Mouse (Mus musculus) kidney, embryonic 16.5 days (tissue): Measurements from ENCODE around the gene Hexb. TPM values are rescaled to one million over a fixed set of nuclear protein-coding genes. Genes with fewer than 3 reads are reported as not detected.
A peak's percentile ranks its signal among the peaks of the same experiment; 100 is the strongest.

Experiments
- ATAC-seq: fragments of 200-750 bp; cut with Nextera tagmentation; 2 replicates; pipeline ENCODE4 v1.8.0; 2017; ENCODE audit warnings: moderate TSS enrichment; ENCODE audit not compliant: low FRiP score, low TSS enrichment
- H3K27ac ChIP-seq: fragments of 300-500 bp; sonication (generic); 2 replicates; pipeline ENCODE4 v1.5.1; 2014; ENCODE audit warnings: low read length
- H3K27me3 ChIP-seq: fragments of 300-500 bp; sonication (generic); 2 replicates; pipeline ENCODE4 v1.6.1; 2014; ENCODE audit warnings: low read length, control low read depth, mixed read lengths; ENCODE audit not compliant: insufficient read depth
- H3K36me3 ChIP-seq: fragments of 300-500 bp; sonication (generic); 2 replicates; pipeline ENCODE4 v1.6.1; 2014; ENCODE audit warnings: low read length, control low read depth, mixed read lengths; ENCODE audit not compliant: insufficient read depth
- H3K4me1 ChIP-seq: fragments of 300-500 bp; sonication (generic); 2 replicates; pipeline ENCODE4 v1.6.1; 2014; ENCODE audit warnings: low read length, control low read depth, mixed read lengths; ENCODE audit not compliant: insufficient read depth
- H3K4me2 ChIP-seq: fragments of 300-500 bp; sonication (generic); replicated peaks from 2 replicates; pipeline ENCODE4 v1.6.1; 2014; ENCODE audit warnings: low read depth, low read length
- H3K4me3 ChIP-seq: fragments of 300-500 bp; sonication (generic); 2 replicates; pipeline ENCODE4 v1.5.1; 2014; ENCODE audit warnings: mild to moderate bottlenecking, low read length
- H3K9ac ChIP-seq: fragments of 300-500 bp; sonication (generic); replicated peaks from 2 replicates; pipeline ENCODE4 v1.6.1; 2014; ENCODE audit warnings: low read length
- H3K9me3 ChIP-seq: fragments of 300-500 bp; sonication (generic); 2 replicates; pipeline ENCODE4 v1.6.1; 2016; ENCODE audit warnings: low read length, control low read depth
- WGBS: fragments of 180-500 bp; shearing (Covaris S2); extraction: QIAGEN DNeasy Blood & Tissue Kit; methylation state at CpG from one replicate; pipeline ENCODE4 v1.1.7; 2014; 5-methylcytosine and 5-hydroxymethylcytosine counted together
- polyA plus RNA-seq: library from polyadenylated mRNA; unstranded; fragments of >200 nt; fragmentation: Nextera tagmentation; extraction: Ambion mirVana; gene quantifications from 2 replicates; pipeline ENCODE4 v1.2.1, GENCODE M21; 2015

The Hexb gene
- polyA plus RNA-seq, 1 experiment from 2014 or later, result 44.6 TPM

DNA sequence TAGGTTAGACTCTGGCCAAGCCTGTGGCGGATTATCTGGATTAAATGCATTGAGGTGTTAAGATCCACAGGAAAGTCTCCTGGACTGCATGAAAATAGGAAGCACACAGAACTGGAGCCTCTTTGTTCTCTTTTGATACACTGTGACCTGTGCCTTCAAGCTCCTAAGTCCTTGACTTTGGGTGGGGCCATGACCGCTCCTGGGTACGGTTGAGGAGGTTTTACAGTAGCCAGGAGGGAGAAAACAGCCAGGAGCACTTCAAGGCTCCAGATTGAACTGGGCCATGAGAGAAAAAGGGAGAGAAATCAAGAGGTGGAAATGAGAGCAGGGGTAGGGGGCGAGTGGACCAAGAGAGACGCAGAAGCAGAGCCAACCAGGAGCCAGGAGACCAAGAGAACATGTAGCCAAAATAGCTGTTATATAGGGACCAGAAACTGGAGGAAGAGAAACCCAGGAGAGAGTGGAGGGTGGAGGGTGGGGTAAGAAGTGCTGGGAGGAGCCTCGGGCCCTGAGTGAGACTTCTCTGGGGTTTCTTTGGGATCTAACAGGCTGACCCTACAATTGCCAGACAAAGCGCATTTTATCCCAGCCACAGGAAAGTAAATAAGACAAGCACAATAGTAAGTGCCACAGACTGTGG lies 9.4 kb upstream of the Hexb start:
- H3K36me3 ChIP-seq, result no peaks in the 10 kb centered on the region
- no peaks in the 10 kb centered on the region for H3K9me3 ChIP-seq
- H3K27ac ChIP-seq, result no peak overlapping the region
- no peak overlapping the region for H3K4me2 ChIP-seq
- H3K4me3 ChIP-seq, result no peak overlapping the region
- peaks cover 4% of the 10 kb centered on the region; the same call in 1 of the 2 replicates for H3K4me1 ChIP-seq
- H3K9ac ChIP-seq, result no peak overlapping the region
- no peak for ATAC-seq
- no peaks in the 10 kb centered on the region for H3K27me3 ChIP-seq
- WGBS, result 73% methylated on average over 7 of the region's 7 CpGs

DNA sequence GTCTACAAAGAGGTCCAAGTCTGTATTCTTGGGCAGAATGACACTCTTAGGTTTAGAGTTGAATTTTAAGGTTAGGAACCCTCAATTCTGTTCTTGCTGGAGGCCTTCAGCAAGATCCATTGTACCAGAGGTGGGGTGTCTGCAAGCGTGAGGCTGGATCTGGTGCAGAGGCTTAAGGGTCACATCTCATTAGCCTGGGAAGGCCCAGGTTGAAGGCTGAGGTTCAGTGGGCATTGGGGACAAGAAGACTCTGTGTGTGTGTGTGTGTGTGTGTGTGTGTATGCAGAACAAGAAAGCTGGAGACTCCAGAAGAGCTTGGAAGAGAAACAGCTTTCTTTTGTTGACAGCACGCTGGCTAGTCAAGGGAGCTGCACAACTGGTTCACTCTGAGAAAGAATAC lies 7.9 kb upstream of the Hexb start:
- Histone ChIP-seq H3K9ac (no peak overlapping the region), H3K4me1 (peaks cover 4% of the 10 kb centered on the region; the same call in 1 of the 2 replicates), H3K9me3 (no peaks in the 10 kb centered on the region), H3K36me3 (no peaks in the 10 kb centered on the region), H3K4me3 (no peak overlapping the region), H3K27me3 (no peaks in the 10 kb centered on the region), H3K4me2 (no peak overlapping the region), H3K27ac (no peak overlapping the region)
- 90% methylated on average over 2 of the region's 2 CpGs for WGBS
- ATAC-seq, result no peak

- Histone ChIP-seq H3K4me3 (peak overlapping the region; percentile 35), H3K4me2 (peak overlapping the region; percentile 55), H3K9ac (peak overlapping the region; percentile 17), H3K27ac (peak overlapping the region; percentile 31), H3K36me3 (no peaks in the 10 kb centered on the region), H3K9me3 (no peaks in the 10 kb centered on the region), H3K4me1 (peaks cover 4% of the 10 kb centered on the region; the same call in 1 of the 2 replicates), H3K27me3 (no peaks in the 10 kb centered on the region)
- peak; percentile 86 for ATAC-seq
- 8% methylated on average over 18 of the region's 18 CpGs for WGBS
These were observed 7.0 kb upstream of the Hexb start for GRCm38 (mm10) chr13:97205052-97205701.

DNA sequence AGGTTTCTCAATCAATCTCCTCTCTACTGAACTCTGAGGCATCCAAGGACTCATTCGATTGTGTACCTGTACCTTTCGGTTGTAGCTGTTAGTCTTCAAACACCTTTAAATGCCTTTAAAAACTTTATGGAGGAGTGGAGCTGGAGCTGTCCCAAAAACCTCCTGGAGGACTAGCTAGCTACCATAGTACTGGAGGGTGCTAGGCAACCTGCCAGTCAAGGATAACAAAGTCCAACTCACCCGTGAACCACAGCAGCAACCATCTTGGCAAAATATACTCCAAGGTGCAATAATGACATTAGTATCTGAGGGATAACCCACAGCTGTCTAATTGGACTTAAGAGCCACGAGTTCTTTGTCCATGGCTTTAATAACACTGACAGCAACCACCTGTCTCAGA lies 3.7 kb upstream of the Hexb start:
- H3K27ac ChIP-seq, result no peak overlapping the region
- no peak overlapping the region for H3K4me2 ChIP-seq
- H3K27me3 ChIP-seq, result no peaks in the 10 kb centered on the region
- ATAC-seq, result no peak
- H3K4me3 ChIP-seq, result no peak overlapping the region
- no peak overlapping the region for H3K9ac ChIP-seq
- peaks cover 9% of the 10 kb centered on the region; the same call in 1 of the 2 replicates for H3K4me1 ChIP-seq
- H3K9me3 ChIP-seq, result no peaks in the 10 kb centered on the region
- 73% methylated on average over 4 of the region's 4 CpGs for WGBS
- no peaks in the 10 kb centered on the region for H3K36me3 ChIP-seq

- H3K36me3 ChIP-seq, result no peaks in the 10 kb centered on the region
- no peak for ATAC-seq
- WGBS, result 52% methylated on average over 7 of the region's 7 CpGs
These were observed 2.9 kb upstream of the Hexb start for GRCm38 (mm10) chr13:97201076-97201475.

GRCm38 (mm10) chr13:97199123-97199522 lies 966 bp upstream of the Hexb start:
- Histone ChIP-seq H3K4me1 (0 out of 2 replicates have a peak, but pooled peaks cover 5% of the 10 kb centered on the region), H3K4me2 (no peak overlapping the region), H3K27ac (no peak overlapping the region), H3K36me3 (no peaks in the 10 kb centered on the region), H3K9me3 (no peaks in the 10 kb centered on the region), H3K4me3 (no peak overlapping the region), H3K9ac (no peak overlapping the region), H3K27me3 (no peaks in the 10 kb centered on the region)
- no peak for ATAC-seq
- 83% methylated on average over 2 of the region's 2 CpGs for whole genome bisulfite sequencing

More at GRCm38 (mm10) chr13:97201076-97201475, 2.9 kb upstream of the Hexb start:
- Histone ChIP-seq H3K4me2 (no peak overlapping the region), H3K9me3 (no peaks in the 10 kb centered on the region), H3K27ac (no peak overlapping the region), H3K4me3 (no peak overlapping the region), H3K9ac (no peak overlapping the region), H3K4me1 (peaks cover 9% of the 10 kb centered on the region; the same call in 1 of the 2 replicates), H3K27me3 (no peaks in the 10 kb centered on the region)

DNA sequence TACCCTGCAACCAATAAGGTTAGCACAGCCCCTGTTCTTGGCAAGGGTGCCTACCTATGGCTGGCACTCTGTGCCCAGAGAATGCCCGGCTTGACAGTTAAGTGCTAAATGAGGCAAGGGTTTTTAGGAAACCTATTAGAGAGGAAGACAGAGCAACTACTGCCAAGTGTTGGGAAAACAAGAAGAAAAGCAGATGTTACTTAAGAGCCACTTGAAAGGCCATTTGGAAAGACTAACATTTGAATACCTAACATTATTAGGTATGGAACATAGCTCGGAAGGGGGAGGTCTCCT lies 1.3 kb downstream of the Hexb start:
- no peak overlapping the region for H3K27ac ChIP-seq
- 0 out of 2 replicates have a peak, but pooled peaks cover 5% of the 10 kb centered on the region for H3K4me1 ChIP-seq
- H3K9me3 ChIP-seq, result no peaks in the 10 kb centered on the region
- no peaks in the 10 kb centered on the region for H3K36me3 ChIP-seq
- no peak overlapping the region for H3K4me2 ChIP-seq
- 0 out of 2 replicates have a peak overlapping the region, but pooled peaks have one; percentile 29 for H3K9ac ChIP-seq
- no peaks in the 10 kb centered on the region for H3K27me3 ChIP-seq
- no peak for ATAC-seq
- no peak overlapping the region for H3K4me3 ChIP-seq
- WGBS, result 91% methylated on average over 2 of the region's 2 CpGs

DNA sequence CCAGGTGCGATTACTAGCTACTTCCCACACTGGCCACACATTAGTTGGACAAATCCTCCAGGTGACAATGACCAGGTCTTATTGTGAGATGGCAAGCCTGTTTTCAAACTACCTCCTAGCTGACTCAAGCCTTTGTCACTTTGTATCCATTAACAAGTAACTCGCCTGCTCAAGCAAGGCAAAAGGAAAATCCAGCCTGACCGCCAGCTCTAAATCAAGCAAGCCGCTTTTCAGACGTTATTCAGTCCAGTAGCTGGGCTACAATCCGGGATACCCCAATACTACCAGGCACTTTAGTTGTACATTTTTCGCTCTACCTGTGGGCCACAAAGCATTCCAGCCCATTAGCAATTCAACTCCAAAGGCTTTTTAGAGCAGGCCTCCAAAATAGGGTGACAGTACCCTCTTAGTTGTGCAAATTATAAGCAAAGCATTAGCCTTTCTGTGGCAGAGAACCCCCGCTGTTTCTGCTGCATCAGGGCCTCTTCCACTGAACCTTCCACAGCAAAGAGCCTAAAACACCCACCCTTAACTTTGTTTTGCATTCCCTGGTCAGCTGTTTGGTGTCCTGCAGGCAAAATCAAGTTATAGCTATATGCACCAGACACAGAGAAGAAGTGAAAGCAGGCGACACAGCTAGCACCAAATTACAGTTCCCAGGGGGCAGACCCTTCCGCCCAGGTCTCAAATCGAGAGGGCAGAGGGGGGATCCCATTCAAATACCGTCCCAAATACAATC lies 1.8 kb downstream of the Hexb start:
- Histone ChIP-seq H3K4me1 (0 out of 2 replicates have a peak, but pooled peaks cover 5% of the 10 kb centered on the region), H3K9ac (0 out of 2 replicates have a peak overlapping the region, but pooled peaks have one; percentile 29), H3K27me3 (no peaks in the 10 kb centered on the region), H3K9me3 (no peaks in the 10 kb centered on the region), H3K27ac (no peak overlapping the region), H3K4me2 (no peak overlapping the region), H3K4me3 (no peak overlapping the region), H3K36me3 (no peaks in the 10 kb centered on the region)
- no peak for ATAC-seq
- 66% methylated on average over 12 of the region's 12 CpGs for WGBS

DNA sequence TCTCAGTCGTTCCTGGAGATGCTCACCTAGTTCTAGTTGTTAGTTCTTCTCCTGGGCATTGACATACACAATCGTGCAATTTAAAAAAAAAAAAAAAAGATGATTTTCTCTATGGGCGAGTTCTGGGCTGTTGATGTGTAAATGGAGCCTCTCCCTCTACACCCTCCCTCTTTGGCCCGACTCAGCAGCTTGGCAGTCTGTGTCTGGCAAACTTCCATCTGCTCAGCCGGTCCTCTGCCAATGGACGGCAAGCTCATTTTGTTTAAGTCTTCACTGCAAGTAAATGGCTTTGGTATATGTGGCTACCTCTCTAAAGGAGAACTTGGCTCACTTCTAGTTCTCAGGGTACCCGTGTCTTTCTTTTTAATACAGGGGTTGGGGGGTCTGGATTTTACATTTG lies 4.7 kb downstream of the Hexb start:
- ATAC-seq, result no peak
- 71% methylated on average over 7 of the region's 7 CpGs for WGBS
- H3K36me3 ChIP-seq, result no peaks in the 10 kb centered on the region
- no peak overlapping the region for H3K9ac ChIP-seq
- H3K4me2 ChIP-seq, result no peak overlapping the region
- H3K27me3 ChIP-seq, result no peaks in the 10 kb centered on the region
- H3K27ac ChIP-seq, result no peak overlapping the region
- H3K4me3 ChIP-seq, result no peak overlapping the region
- no peaks in the 10 kb centered on the region for H3K9me3 ChIP-seq
- 0 out of 2 replicates have a peak, but pooled peaks cover 5% of the 10 kb centered on the region for H3K4me1 ChIP-seq
